Mouse (Mus musculus) right cerebral cortex, adult 18-20 months (tissue): ENCODE measurements around the gene Srsf2.
A peak's percentile ranks its signal among the peaks of the same experiment; 100 is the strongest.
"Not testable (repeated sequence)": the region's sequence is repeated elsewhere in the genome, so short reads cannot be mapped to it uniquely, and the experiment has no call there.

ENCODE experiments used
- DNase-seq: peaks from one replicate; pipeline ENCODE4 v3.0.0; 2022; ENCODE audit warnings: mixed read lengths

Gene Srsf2

GRCm38 (mm10) chr11:116852891-116853511 is at the start of gene Srsf2:
Gene Srsf2 (minus strand): TSS chr11:116853094.
- peak; percentile 97 for DNase-seq

DNA sequence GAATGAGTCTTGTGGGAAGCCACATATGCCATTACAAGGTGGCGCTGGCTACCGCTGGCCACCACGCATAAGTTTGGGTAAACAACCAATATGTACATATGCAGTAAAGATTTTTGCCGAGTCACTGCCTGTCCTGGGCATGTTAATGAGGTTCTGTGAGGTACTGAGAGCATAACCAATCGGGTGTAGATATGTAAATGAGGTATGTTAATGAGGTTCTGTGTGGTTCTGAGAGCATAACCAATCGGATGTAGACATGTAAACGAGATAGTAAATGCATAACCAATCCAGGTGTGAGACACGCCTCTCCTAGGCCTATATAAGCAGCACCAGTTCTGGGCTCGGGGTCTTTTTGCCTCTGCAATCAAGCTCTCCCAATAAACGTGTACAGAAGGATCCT is 49.7 kb upstream of the Srsf2 start:
- DNase-seq: not testable (repeated sequence)

- DNase-seq: no peak
Measured at GRCm38 (mm10) chr11:116899247-116899646, 46.4 kb upstream of the Srsf2 start.

- no peak for DNase-seq
Measured at GRCm38 (mm10) chr11:116895402-116895801, 42.5 kb upstream of the Srsf2 start.

DNA sequence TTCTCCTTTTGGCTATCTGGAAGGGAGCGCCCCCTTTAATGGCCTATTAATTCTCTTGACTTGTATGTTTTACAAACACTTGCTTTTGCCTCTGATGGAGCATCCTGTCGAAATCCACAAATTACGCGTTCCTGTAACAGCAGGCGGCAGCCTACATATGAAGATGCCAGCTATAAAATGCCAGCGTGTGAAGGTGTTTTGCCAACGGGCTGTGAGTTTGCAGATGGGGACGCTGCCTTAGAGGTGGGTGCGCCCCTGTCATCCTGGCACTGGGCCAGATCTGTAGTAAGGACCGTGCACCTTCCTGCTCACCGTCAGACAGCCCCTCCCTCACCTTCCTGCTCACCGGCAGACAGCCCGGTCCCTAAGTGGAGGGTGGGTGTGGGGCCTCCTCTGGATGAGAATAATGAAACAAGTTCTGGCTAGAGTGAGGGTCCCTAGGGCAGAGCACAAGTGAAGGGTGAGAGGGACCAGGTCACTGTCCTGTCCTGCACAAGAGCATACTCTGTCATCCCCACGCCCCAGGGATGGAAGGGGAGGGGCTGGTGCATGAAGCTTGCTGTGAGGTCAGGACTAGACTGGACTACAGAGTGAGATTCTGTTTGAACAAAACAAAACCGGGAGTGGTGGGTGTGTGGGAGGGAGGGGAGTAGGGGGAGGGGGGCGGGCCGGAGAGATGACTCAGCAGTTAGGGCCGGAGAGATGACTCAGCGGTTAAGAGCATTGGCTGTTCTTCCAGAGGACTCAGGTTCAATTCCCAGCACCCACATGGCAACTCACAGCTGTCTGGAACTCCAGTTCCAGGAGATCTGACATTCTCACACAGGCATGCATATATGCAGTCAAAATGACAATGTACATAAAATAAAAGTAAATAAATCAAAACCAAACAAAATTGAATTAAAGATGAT is 40.9 kb upstream of the Srsf2 start:
- no peak for DNase-seq

GRCm38 (mm10) chr11:116887136-116887535 is 34.2 kb upstream of the Srsf2 start:
- DNase-seq: no peak

GRCm38 (mm10) chr11:116885275-116886151 is 32.6 kb upstream of the Srsf2 start:
- DNase-seq: peak; percentile 80

DNA sequence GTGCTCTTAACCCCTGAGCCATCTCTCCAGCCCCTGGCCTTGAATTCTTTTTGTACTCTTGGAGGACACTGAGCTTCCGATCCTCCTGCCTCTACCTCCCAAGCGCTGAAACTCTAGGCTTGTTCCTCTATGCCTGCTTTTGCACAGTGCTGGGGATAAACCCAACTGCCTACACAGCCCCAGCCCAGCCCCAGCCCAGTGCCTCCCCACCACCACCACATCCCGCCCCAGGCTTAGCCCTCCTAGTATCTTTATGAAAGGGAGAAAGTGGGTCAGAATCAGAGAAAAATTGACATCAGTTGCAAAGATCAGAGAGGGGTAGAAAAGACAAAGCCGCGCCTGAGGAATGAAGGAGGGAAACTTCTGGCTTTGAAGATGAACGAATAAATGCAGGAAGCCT is 31.2 kb upstream of the Srsf2 start:
- DNase-seq: no peak

GRCm38 (mm10) chr11:116882446-116882845 is 29.6 kb upstream of the Srsf2 start:
- DNase-seq: no peak

DNA sequence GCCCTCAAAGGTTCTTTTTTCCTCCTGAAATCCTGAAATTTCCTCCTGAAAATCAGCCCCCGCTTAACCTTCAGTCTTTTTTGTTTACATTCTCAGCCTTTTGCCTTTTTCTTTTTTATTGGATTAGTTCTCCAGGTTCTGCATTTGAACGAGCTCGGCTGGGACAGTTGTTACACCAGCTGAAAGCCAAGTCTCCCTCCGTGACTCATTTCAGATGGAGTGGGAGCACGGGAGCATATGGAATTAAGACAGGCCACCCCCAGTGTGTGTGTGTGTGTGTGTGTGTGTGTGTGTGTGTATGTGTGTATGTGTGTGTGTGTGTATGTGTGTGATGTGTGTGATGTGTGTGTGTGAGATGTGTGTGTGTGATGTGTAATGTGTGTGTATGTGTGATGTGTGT is 28.5 kb upstream of the Srsf2 start:
- peak; percentile 54 for DNase-seq

GRCm38 (mm10) chr11:116880839-116881238 is 27.9 kb upstream of the Srsf2 start:
- peak; percentile 32 for DNase-seq

- DNase-seq: no peak
Measured at GRCm38 (mm10) chr11:116878454-116878853, 25.6 kb upstream of the Srsf2 start.

DNA sequence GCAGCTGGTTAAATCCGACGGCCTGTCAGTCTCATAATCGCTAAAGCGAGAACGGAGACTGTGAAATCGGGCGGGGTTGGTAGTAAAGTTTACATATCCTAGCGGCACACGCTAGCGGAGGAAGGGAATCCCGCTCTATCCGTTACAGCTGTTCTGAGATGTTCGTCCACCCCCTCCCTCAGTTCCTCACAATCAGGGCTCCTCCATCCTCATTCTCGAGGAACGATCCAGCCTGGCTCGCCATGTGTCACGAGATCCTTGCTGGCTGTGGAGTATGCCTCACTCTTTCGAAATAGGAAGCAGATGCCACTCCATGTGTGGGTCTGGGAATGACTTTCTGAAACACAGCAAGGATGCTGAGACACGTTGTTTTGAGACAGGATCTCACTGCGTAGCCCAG is 21.1 kb upstream of the Srsf2 start:
- DNase-seq: peak; percentile 66

DNA sequence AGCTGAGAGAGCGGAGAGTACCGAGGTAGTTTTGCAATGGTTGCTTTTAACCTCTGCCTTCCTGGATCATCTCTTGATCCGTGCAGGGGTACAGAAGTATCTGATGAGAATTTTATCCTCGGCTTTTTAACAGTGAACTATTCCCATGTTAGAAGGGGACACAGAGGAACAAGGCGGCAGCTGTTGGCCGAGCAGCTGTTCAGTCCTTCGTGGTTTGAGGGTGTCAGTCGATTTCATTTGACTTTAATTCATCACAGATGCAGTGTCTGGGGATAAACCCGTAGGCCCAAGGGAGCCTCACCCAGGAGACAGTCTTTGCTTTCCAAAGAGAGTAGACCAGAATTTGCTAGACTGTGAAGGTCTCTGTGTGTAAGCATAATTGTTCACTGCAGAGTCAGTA is 18.6 kb upstream of the Srsf2 start:
- DNase-seq: no peak

DNA sequence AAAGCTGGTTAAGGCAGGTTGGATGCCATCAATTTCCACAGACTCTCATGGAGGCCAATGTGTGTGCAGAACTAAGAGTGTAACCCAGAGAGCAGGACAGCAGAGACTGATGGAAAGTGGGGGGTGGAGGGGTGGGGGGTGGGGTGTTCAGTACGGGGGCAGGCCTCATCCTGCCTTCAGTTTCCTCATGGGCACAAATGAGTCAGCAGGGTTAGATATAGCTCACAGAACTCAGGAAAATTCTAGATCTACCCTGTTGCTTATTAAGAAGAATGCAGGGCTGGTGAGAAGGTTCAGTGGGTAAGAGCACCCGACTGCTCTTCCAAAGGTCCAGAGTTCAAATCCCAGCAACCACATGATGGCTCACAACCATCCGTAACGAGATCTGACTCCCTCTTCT is 16.7 kb upstream of the Srsf2 start:
- DNase-seq: no peak

DNA sequence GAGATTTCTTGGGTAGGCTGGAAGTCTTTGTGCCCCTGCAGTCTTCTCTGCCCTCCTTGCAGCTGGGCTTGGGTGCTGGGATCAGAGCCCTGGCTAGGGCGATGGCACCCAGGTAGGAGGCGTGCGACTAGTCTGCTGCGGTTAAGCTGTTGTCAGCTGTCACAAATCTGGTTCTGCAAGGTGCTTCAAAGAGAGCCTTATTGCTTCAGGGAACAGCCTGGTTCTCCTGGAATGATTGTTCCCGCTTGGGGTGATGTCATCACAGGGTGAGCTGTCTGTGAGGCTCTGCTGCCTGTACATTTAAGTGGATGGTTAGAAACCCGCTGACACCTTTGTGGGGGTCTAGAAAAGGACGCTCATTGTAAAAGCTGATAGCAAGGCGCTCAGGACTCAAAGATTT is 16.3 kb upstream of the Srsf2 start:
- DNase-seq: no peak

DNA sequence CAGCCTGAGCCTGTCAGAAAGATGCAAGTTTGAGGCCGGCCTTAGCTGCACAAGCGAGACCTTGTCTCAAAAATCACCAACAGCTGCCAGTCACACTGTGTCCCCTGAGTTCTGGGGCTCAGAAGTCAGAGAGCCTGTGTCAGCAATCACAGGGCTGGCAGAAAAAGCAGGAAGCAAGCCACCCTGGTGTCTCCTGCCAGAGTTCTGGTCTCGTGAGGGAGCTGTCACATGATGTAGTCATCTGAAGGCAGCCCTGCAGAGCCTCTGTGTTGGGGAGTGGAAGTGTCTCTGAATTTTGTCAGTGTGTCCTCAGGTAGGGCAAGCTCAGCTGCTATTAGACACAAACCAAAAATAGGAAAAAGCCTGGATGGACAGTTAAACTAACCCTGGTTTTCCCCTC is 15.2 kb upstream of the Srsf2 start:
- DNase-seq: peak; percentile 32

GRCm38 (mm10) chr11:116865945-116866585 is 13.2 kb upstream of the Srsf2 start:
- no peak for DNase-seq

DNA sequence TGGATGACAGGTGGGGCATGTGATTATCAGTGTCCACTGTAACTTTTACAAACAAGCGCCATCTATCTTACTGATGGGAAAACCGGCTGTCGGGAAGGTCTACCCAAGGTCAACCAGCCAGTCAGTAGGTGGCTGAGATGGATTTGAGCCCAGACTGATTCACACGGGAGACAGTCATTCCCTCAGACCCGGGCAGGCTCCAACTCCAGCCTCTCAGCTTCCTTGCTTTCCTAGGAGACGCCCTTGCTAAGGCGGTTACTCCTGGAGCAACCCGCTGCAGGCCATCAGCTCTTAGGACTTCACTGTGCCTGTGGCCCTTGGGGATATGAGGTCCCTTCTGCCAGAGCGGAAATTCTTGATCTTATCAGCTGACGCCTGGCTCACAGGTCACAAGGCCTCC is 11.6 kb upstream of the Srsf2 start:
- DNase-seq: no peak

DNA sequence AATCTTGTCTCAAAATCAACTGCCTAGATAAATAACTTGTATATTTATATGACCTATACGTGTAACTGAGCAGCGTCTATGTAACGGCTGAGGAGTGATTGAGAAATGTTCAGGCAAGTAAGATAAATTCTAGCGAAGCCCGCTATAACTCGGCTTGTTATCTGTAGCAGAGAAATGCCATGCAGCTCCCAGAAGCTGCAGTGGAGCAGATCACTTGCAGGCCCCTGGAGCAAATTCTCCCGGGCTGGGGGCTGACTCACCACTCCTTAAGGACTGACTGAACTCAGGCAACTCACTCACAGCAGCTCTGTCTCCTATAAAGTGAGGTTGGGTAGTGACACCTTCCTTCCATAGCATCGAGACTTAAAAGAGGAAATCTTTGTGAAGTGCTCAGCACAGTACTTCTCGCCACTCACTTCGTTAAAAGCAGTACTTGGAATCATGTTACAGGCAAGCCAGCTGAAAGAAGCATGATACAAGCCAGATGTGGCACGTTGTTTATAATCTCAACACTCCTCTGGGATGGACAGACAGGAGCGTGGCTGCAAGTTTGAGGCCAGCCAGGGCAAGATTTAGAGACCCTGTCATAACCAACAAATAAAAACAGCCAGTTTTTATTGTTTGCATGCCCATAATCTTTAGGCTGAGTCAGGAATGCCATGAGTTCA is 4.4 kb upstream of the Srsf2 start:
- DNase-seq: no peak

DNA sequence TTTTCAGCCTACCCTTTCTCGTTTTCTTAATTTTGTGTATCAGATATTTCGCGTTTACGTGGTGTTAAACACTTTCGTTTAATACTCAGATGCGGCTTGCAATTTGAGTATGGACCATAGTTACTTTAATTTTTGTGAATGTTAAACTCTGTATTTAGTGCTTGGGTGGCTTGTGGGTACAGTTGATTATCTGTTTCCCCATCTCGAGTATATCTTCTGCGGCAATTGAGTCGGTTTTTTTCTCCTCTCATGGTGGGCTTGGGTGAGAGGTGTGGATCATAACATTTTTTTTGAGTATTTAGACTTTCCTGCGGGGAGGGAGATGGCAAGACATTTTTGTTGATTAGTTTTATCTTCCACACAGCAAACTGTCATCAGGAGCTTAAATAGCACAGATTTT is 1.4 kb upstream of the Srsf2 start:
- no peak for DNase-seq

GRCm38 (mm10) chr11:116853512-116853928 is 626 bp upstream of the Srsf2 start:
- DNase-seq: peak; percentile 97
